Mouse (Mus musculus) liver, embryonic 15.5 days (tissue): ENCODE data around the gene Grid1. TPM values are rescaled to one million over a fixed set of nuclear protein-coding genes. Genes with fewer than 3 reads are reported as not detected.

Experiments used
- ATAC-seq: fragments of 200-750 bp; cut with Nextera tagmentation; 2 replicates; pipeline ENCODE4 v1.8.0; 2017; ENCODE audit warnings: moderate number of reproducible peaks, mild to moderate bottlenecking, moderate library complexity; ENCODE audit not compliant: insufficient read depth
- H3K27ac ChIP-seq: fragments of 300-500 bp; sonication (generic); replicated peaks from 2 replicates; pipeline ENCODE4 v1.5.1; 2015; ENCODE audit warnings: mild to moderate bottlenecking, inconsistent platforms
- H3K27me3 ChIP-seq: fragments of 300-500 bp; sonication (generic); 2 replicates; pipeline ENCODE4 v1.6.1; 2015; ENCODE audit warnings: mild to moderate bottlenecking, inconsistent platforms
- H3K36me3 ChIP-seq: fragments of 300-500 bp; sonication (generic); replicated peaks from 2 replicates; pipeline ENCODE4 v1.6.1; 2015; ENCODE audit warnings: moderate library complexity, mild to moderate bottlenecking, inconsistent platforms
- H3K4me1 ChIP-seq: fragments of 300-500 bp; sonication (generic); replicated peaks from 2 replicates; pipeline ENCODE4 v1.6.1; 2015; ENCODE audit warnings: inconsistent platforms
- H3K4me2 ChIP-seq: fragments of 300-500 bp; sonication (generic); 2 replicates; pipeline ENCODE4 v1.6.1; 2015; ENCODE audit warnings: moderate library complexity, mild to moderate bottlenecking, inconsistent platforms
- H3K4me3 ChIP-seq: fragments of 300-500 bp; sonication (generic); replicated peaks from 2 replicates; pipeline ENCODE4 v1.5.1; 2015; ENCODE audit warnings: mild to moderate bottlenecking, inconsistent platforms
- H3K9ac ChIP-seq: fragments of 300-500 bp; sonication (generic); 2 replicates; pipeline ENCODE4 v1.6.1; 2015; ENCODE audit warnings: moderate library complexity, mild to moderate bottlenecking, inconsistent platforms
- H3K9me3 ChIP-seq: fragments of 300-500 bp; sonication (generic); replicated peaks from 2 replicates; pipeline ENCODE4 v1.6.1; 2016; ENCODE audit warnings: inconsistent platforms
- WGBS: fragments of 180-500 bp; shearing (Covaris S2); methylation state at CpG from one replicate; pipeline ENCODE4 v1.1.7; 2015; ENCODE audit warnings: mixed read lengths; ENCODE audit not compliant: insufficient replicate concordance; 5-methylcytosine and 5-hydroxymethylcytosine counted together
- polyA plus RNA-seq: library from polyadenylated mRNA; unstranded; fragments of >200 nt; fragmentation: Nextera tagmentation; extraction: Ambion mirVana; gene quantifications from 2 replicates; pipeline ENCODE4 v1.2.1, GENCODE M21; 2015

Gene Grid1
- polyA plus RNA-seq, 1 experiment from 2014 or later, result 0.10 TPM

DNA sequence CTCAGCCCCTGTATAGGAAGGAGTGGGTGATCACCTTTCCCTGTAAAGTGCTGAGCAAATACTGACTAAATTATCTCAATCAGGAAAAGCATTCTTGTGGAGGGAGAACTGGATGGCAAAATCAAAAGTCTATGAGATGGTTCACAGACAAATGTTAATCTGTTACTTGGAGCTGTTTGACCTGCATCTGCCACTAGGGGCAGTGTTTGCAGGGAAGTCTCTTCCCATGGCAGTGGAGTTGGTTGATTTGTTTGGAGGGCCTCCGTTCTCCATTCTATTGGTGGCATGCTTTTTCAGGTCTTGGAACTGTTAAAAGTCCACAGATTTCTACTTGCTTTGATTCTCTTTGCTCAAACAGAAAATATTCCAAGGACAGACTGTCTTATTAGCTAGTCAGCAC, 506.4 kb downstream of the Grid1 start:
- Histone ChIP-seq H3K4me1 (no peaks in the 10 kb centered on the region), H3K36me3 (no peaks in the 10 kb centered on the region), H3K9ac (no peak overlapping the region), H3K4me3 (no peak overlapping the region), H3K27ac (no peak overlapping the region), H3K4me2 (no peak overlapping the region), H3K27me3 (no peaks in the 10 kb centered on the region), H3K9me3 (no peaks in the 10 kb centered on the region)
- WGBS, result 53% methylated on average over 1 of the region's 1 CpGs
- ATAC-seq, result no peak

DNA sequence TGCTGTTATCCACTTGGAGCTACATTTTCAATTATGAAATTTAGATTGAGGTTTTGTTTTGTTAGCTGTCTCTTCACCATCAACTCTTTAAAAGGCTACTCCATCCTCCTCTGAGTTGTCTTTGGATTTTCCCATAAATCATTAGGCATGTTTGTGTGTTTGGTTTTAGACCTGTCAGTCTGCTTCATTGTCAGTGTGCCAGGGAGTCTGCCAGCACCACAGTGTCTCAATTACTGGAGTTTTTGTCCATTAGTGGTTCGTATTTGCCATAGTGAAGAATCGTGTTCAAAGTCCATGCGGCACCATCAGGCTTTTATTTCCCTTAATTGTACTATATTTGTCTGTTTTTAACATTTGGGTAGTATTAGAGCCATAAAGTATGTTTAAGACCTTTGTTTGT, 516.7 kb downstream of the Grid1 start:
- Histone ChIP-seq H3K9ac (no peak overlapping the region), H3K36me3 (no peaks in the 10 kb centered on the region), H3K9me3 (no peaks in the 10 kb centered on the region), H3K4me3 (no peak overlapping the region), H3K4me1 (no peaks in the 10 kb centered on the region), H3K27me3 (no peaks in the 10 kb centered on the region), H3K27ac (no peak overlapping the region), H3K4me2 (no peak overlapping the region)
- no peak for ATAC-seq
- 65% methylated on average over 3 of the region's 3 CpGs for WGBS

DNA sequence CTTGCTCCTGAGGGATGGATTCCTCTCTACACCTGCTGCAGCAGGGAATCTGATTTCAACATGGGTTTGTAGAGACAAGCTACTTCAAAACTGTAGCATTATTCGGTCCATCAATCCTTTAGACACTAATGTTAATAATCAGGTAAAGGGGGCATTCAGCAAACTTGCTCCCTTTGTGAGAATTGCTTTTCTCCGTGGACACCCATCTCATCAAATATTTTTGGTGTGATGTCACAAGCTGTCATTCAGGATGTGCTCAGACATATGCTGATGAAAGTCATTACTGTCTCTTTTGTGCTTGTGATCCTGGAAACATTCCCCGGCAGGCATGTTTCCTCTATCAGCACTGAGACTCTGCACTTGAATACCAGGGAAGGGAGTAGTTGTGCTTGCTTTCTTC, 536.1 kb downstream of the Grid1 start:
- H3K4me1 ChIP-seq, result no peaks in the 10 kb centered on the region

DNA sequence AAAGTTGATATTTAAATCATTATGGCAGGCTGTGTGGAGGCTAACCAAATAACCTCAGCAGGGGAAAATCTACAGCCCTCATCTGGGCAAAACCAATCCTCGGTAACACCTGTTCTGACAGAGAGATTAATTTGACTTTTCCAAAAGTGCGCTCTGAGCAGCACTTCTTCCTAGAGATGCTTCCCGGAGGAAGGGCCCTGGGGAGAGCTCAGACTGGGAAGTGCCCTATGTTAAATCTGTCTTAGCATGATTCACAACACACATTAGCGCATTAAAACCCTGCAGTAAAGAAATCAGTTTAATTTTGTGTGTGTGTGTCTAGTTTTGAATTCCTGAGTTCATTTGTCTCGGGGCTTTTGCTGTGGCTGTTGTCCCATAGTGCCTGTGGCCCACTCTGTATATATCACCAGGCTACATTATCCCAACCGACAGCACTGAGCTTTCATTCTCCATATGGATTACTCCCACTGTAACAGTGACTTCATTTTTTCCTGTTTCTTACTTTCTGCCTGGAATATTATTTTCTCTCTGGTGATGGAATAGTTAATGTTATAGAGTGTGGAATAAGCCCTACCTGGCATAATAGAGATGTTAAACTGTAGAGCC, 536.7 kb downstream of the Grid1 start:
- Histone ChIP-seq H3K9me3 (no peaks in the 10 kb centered on the region), H3K4me3 (no peak overlapping the region), H3K36me3 (no peaks in the 10 kb centered on the region), H3K27ac (no peak overlapping the region), H3K9ac (no peak overlapping the region), H3K4me2 (no peak overlapping the region), H3K4me1 (no peaks in the 10 kb centered on the region), H3K27me3 (no peaks in the 10 kb centered on the region)
- ATAC-seq, result no peak
- WGBS, result 61% methylated on average over 6 of the region's 6 CpGs

More for the DNA sequence above, 536.1 kb downstream of the Grid1 start:
- Histone ChIP-seq H3K27me3 (no peaks in the 10 kb centered on the region), H3K4me2 (no peak overlapping the region), H3K4me3 (no peak overlapping the region), H3K9me3 (no peaks in the 10 kb centered on the region), H3K9ac (no peak overlapping the region), H3K27ac (no peak overlapping the region), H3K36me3 (no peaks in the 10 kb centered on the region)
- WGBS, result 50% methylated on average over 3 of the region's 3 CpGs
- no peak for ATAC-seq

DNA sequence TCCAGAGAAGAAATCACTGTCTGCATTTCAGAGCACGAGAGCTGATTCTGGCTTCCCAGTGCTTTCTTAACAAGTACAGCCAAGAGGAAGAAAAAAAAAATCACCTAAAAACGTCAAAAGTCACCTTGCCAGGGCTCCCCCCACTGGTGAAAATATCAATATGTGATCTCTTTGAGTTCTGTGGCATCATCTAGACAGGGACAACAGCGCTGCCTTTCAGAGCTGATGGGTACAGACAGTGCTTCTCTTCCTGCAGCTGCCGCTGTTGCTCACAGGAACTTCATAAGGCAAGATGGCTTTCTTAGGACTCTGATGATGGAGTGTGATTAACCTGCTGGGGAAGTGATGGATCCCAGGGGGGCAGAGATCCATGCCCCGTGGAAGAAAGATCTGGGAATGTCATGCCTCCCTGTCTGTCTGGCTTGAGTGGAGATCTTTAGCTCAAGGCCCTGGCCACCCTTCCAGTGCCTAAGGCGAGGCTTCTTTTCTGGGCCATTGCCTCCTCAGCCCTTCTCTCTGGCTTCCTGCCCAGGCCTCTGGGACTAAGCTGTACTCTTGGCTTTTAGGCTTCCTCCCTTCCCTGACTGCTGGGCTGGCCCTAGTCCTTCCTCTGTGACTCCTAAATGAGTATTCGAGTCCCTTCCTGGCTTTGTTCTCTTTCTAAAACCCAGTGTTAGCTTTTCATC, 538.4 kb downstream of the Grid1 start:
- H3K27ac ChIP-seq, result no peak overlapping the region
- no peaks in the 10 kb centered on the region for H3K9me3 ChIP-seq
- no peak overlapping the region for H3K4me2 ChIP-seq
- no peaks in the 10 kb centered on the region for H3K36me3 ChIP-seq
- no peak overlapping the region for H3K9ac ChIP-seq
- no peaks in the 10 kb centered on the region for H3K4me1 ChIP-seq
- 31% methylated on average over 7 of the region's 7 CpGs for WGBS
- H3K27me3 ChIP-seq, result no peaks in the 10 kb centered on the region
- no peak overlapping the region for H3K4me3 ChIP-seq
- no peak for ATAC-seq

DNA sequence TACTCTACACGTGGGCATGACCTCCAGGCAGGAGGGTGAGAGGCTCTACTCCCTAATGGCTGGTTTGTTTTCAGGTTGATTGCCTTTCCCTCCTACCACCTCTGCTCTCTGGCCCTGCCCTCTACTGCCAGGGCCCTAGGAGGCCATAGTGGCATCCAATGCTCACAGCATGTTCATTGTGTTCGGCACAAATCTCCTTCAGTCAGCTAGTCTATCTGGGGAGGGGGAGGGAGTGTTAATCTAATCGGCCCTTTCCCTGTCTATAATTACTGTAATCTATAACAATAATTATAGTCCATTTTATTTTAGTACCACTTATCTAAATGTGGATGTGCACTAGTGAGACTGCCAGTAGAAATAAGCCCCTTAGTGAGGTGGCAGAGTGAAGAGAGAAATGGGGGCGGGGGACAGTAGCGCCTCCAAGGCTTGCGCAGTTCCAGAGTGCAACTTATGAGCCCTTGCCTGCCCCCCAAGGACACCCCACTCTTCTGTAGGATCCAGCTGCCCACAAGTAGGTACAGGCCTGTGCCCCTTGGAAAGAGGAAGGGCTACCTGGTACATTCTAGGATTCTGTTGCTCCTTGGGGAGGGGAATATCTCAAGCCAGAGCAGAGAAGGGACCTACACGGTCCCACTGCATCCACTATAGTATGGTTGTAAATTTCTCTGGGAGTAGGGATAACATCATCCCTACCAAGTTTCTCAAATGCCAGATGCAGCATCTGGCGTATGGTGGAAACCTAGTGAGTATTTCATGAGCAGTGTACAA, 545.5 kb downstream of the Grid1 start:
- Histone ChIP-seq H3K4me1 (no peaks in the 10 kb centered on the region), H3K9me3 (no peaks in the 10 kb centered on the region), H3K9ac (no peak overlapping the region), H3K4me3 (no peak overlapping the region), H3K27ac (no peak overlapping the region), H3K4me2 (no peak overlapping the region), H3K27me3 (no peaks in the 10 kb centered on the region), H3K36me3 (no peaks in the 10 kb centered on the region)
- ATAC-seq, result no peak
- WGBS, result 64% methylated on average over 8 of the region's 8 CpGs

DNA sequence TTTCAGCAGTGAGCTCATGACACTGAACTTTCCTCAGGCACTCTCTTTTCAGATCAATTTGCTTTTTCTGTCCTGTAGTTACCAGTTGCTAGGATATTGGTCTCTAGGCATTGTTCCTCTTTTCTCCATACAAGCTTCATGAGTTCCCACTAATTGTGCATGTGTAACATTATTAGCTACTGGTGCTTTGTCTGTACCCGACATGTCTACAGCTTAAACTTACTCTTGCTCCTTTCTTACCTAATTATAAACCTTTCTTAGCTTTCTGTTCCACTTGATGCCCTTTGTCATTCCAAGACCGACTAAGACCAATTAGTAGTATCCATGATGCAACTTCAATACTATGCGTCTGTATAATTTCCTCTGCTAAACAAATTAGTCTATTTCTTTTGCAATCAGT, 554.5 kb downstream of the Grid1 start:
- Histone ChIP-seq H3K4me3 (no peak overlapping the region), H3K4me1 (no peaks in the 10 kb centered on the region), H3K36me3 (no peaks in the 10 kb centered on the region), H3K9ac (no peak overlapping the region), H3K9me3 (no peaks in the 10 kb centered on the region), H3K4me2 (no peak overlapping the region), H3K27me3 (no peaks in the 10 kb centered on the region), H3K27ac (no peak overlapping the region)
- ATAC-seq, result no peak
- 54% methylated on average over 3 of the region's 3 CpGs for WGBS

DNA sequence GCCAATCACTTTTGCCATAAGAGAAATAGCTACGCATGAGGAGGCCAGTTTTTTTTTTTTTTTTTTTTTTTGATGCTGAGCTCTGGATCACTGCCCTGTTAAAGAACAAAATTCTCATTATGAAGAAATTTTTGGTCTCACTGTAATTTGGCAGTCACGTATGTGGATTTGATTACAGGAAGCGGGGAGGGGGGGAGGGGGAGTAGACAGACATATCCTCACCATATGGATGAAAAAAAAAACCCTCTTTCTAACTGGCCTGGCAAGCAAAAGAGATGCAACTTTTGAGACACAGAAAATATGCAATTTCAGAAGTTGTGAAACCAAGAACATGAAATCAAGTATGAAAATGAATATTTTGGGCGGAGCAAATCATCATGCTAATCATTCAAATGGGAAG, 573.7 kb downstream of the Grid1 start:
- no peaks in the 10 kb centered on the region for H3K9me3 ChIP-seq
- no peaks in the 10 kb centered on the region for H3K27me3 ChIP-seq
- H3K36me3 ChIP-seq, result no peaks in the 10 kb centered on the region
- H3K4me2 ChIP-seq, result no peak overlapping the region
- WGBS, result 52% methylated on average over 4 of the region's 4 CpGs
- H3K27ac ChIP-seq, result no peak overlapping the region
- no peaks in the 10 kb centered on the region for H3K4me1 ChIP-seq
- H3K4me3 ChIP-seq, result no peak overlapping the region
- H3K9ac ChIP-seq, result no peak overlapping the region
- ATAC-seq, result no peak

DNA sequence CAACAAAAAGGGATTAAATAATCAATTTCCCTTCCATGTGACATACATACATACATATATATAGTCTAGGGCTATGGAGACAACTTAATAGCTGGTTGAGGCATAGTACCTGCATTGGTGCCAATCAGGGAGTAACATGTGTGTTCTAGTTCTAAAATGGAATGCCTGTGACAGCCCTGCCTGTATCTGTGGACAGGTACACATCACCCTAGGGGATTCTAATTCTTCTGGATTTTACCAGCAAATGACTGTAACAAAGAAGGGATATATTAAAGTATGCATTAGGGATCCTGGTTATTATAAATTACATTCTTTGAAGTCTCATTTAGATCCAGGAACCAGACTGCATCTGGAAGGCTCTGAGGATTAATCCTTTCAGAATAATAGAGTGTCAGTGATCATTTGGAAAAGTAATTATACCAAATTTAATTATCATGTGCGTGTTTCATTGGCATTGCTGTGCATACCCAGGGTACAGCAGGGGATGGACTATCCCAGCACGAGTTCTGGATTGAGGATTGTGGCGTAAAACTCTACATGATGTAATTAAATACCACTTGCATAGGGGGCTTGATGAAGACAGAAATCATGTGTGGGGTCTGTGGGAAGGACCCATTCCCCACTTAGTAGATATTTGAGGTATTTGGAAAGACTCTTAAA, 584.5 kb downstream of the Grid1 start:
- no peak overlapping the region for H3K9ac ChIP-seq
- WGBS, result 58% methylated on average over 3 of the region's 3 CpGs
- H3K36me3 ChIP-seq, result no peaks in the 10 kb centered on the region
- H3K27me3 ChIP-seq, result no peaks in the 10 kb centered on the region
- no peaks in the 10 kb centered on the region for H3K9me3 ChIP-seq
- H3K4me3 ChIP-seq, result no peak overlapping the region
- H3K4me2 ChIP-seq, result no peak overlapping the region
- ATAC-seq, result no peak
- H3K27ac ChIP-seq, result no peak overlapping the region
- no peaks in the 10 kb centered on the region for H3K4me1 ChIP-seq

DNA sequence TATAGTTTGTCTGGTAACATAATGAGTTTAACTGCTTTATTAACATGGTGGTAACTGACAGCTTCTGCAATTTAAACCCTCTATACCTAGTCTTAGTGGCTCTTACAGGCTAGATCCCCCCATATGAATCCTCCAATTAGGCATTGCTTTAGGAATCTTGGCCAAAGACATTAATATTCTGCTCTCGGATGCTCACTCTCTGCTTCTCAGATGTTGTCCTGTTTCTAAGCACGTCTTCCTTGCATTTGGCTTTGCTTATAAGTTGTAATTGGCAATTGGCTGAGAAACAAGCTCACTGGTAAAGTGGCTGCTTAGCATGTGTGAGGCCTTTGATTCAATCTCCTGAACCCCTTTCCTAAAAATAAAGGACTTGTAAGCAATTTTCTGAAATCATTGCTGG, 610.4 kb downstream of the Grid1 start:
- Histone ChIP-seq H3K4me2 (no peak overlapping the region), H3K9ac (no peak overlapping the region), H3K9me3 (no peaks in the 10 kb centered on the region), H3K27me3 (no peaks in the 10 kb centered on the region), H3K4me3 (no peak overlapping the region), H3K27ac (no peak overlapping the region), H3K4me1 (no peaks in the 10 kb centered on the region), H3K36me3 (no peaks in the 10 kb centered on the region)
- ATAC-seq, result no peak
- 51% methylated on average over 2 of the region's 2 CpGs for WGBS

DNA sequence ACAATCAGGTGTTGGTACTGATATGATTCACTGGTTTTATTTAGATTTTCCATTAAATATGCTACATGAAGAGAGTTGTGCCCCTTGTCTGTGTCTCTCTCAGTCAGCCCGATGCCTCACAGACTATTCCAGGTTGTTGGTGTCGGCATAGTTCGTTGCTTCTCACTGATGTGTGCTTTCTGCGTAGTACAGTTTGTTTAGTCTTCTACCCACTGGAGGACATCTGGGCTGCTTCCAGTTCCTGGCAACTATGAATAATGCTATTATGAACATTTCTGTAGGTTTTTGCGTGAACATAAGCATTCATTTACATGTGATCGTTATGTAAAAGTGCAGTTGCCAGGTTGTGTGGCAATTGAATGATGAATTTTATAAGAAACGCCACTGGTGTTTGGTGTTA, 633.8 kb downstream of the Grid1 start:
- no peak overlapping the region for H3K9ac ChIP-seq
- WGBS, result 68% methylated on average over 7 of the region's 7 CpGs
- H3K27ac ChIP-seq, result no peak overlapping the region
- no peak for ATAC-seq
- H3K4me2 ChIP-seq, result no peak overlapping the region
- H3K27me3 ChIP-seq, result no peaks in the 10 kb centered on the region
- no peak overlapping the region for H3K4me3 ChIP-seq
- no peaks in the 10 kb centered on the region for H3K4me1 ChIP-seq
- no peaks in the 10 kb centered on the region for H3K36me3 ChIP-seq
- H3K9me3 ChIP-seq, result no peaks in the 10 kb centered on the region
